Mouse (Mus musculus) granulocyte monocyte progenitor cell, adult 5-6 weeks (primary cell): ENCODE measurements at regions not wholly inside any gene's neighbourhood (a gene's known extent, or its start where the extent isn't known, plus 50 kb on each side); places are given as distances from the start of the nearest gene placed in this dataset.

Experiments used
- ATAC-seq: replicated peaks from 2 replicates; pipeline ENCODE4 v1.8.0; 2016; ENCODE audit warnings: mild to moderate bottlenecking, moderate TSS enrichment, inconsistent platforms; ENCODE audit not compliant: poor library complexity, severe bottlenecking

GRCm38 (mm10) chr12:77657878-77658277, 420.0 kb downstream of the Fut8 start:
- no peak for ATAC-seq

GRCm38 (mm10) chr12:77663180-77663579, 425.3 kb downstream of the Fut8 start:
- no peak for ATAC-seq

GRCm38 (mm10) chr12:77663665-77664374, 425.9 kb downstream of the Fut8 start:
- ATAC-seq = no peak

- no peak for ATAC-seq
Observed at GRCm38 (mm10) chr12:77666411-77666810, 428.5 kb downstream of the Fut8 start.

- no peak for ATAC-seq
Observed at GRCm38 (mm10) chr12:77667151-77667874, 429.4 kb downstream of the Fut8 start.

- peak; percentile 87 for ATAC-seq
Observed at GRCm38 (mm10) chr12:77667875-77668204, 429.9 kb downstream of the Fut8 start.

- no peak for ATAC-seq
Observed at GRCm38 (mm10) chr12:77670531-77670930, 432.6 kb downstream of the Fut8 start.

- ATAC-seq = no peak
Observed at GRCm38 (mm10) chr12:77674352-77674751, 436.4 kb downstream of the Fut8 start.

- peak; percentile 75 for ATAC-seq
Observed at GRCm38 (mm10) chr12:77674755-77675154, 436.8 kb downstream of the Fut8 start.

GRCm38 (mm10) chr12:77678040-77678439, 440.1 kb downstream of the Fut8 start:
- no peak for ATAC-seq

- no peak for ATAC-seq
Observed at GRCm38 (mm10) chr12:77694101-77694500, 456.2 kb downstream of the Fut8 start.

GRCm38 (mm10) chr12:77696039-77696631, 458.2 kb downstream of the Fut8 start:
- ATAC-seq = no peak

- ATAC-seq = no peak
Observed at GRCm38 (mm10) chr12:77696662-77697061, 458.7 kb downstream of the Fut8 start.

GRCm38 (mm10) chr12:77698088-77698487, 460.2 kb downstream of the Fut8 start:
- ATAC-seq = no peak

- ATAC-seq = no peak
Observed at GRCm38 (mm10) chr12:77699896-77700605, 462.1 kb downstream of the Fut8 start.

GRCm38 (mm10) chr12:77715506-77715905, 477.6 kb downstream of the Fut8 start:
- ATAC-seq = no peak

GRCm38 (mm10) chr12:77715979-77716378, 478.1 kb downstream of the Fut8 start:
- ATAC-seq = no peak

GRCm38 (mm10) chr12:77727766-77728165, 466.3 kb upstream of the Gm6657 start:
- ATAC-seq = no peak

GRCm38 (mm10) chr12:77739047-77739760, 454.8 kb upstream of the Gm6657 start:
- no peak for ATAC-seq

- ATAC-seq = no peak
Observed at GRCm38 (mm10) chr12:77742716-77743115, 451.3 kb upstream of the Gm6657 start.
